11 mouse cellular contexts compared by ENCODE assay signal in genomic region chr16:33529502-33530454, GRCm38 (mm10). TPM values are rescaled to one million over a fixed set of nuclear protein-coding genes. Genes with fewer than 3 reads are reported as not detected.
DNase-seq lines count a peak whose midpoint lies in the region; ATAC-seq lines count a peak whose summit lies in the region.
"Had no signal": no experiment of that assay in that cellular context is flagged by ENCODE, and none has a peak within 500 bp of the region (broad histone marks: within the 10 kb centered on the region; RNA-seq: fewer than 3 reads in every experiment).

No protein-coding gene starts in this region.

- peaks cover 6% of the 10 kb centered on the region; the same call in 1 of the 2 replicates for H3K4me1 ChIP-seq in heart, embryonic 10.5 days
- H3K4me1 ChIP-seq in midbrain, embryonic 13.5 days (replicated peaks), result peaks cover 11% of the 10 kb centered on the region
- no peaks in the 10 kb centered on the region for H3K4me1 ChIP-seq in midbrain, embryonic 15.5 days
- H3K4me1 ChIP-seq in hindbrain, embryonic 14.5 days (replicated peaks; ENCODE audit: control insufficient read depth, insufficient read depth, low read length), result peaks cover 7% of the 10 kb centered on the region; the same call in 1 of the 2 replicates
- H3K4me1 ChIP-seq: liver, embryonic 15.5 days had no signal

- H3K9ac ChIP-seq in midbrain, embryonic 13.5 days (replicated peaks), result no peak overlapping the region
- no peak overlapping the region for H3K9ac ChIP-seq in midbrain, embryonic 15.5 days
- H3K9ac ChIP-seq in hindbrain, embryonic 14.5 days, result no peak overlapping the region
- H3K9ac ChIP-seq: embryonic facial prominence, embryonic 13.5 days; liver, embryonic 15.5 days had no signal

- WGBS in heart, embryonic 10.5 days, result 69% methylated on average over 11 of the region's 11 CpGs
- 67% methylated on average over 11 of the region's 11 CpGs for WGBS in midbrain, embryonic 13.5 days
- 60% methylated on average over 11 of the region's 11 CpGs for WGBS in midbrain, embryonic 15.5 days
- 41% methylated on average over 11 of the region's 11 CpGs for WGBS in hindbrain, embryonic 14.5 days

- H3K36me3 ChIP-seq in heart, embryonic 10.5 days, result no peaks in the 10 kb centered on the region
- no peaks in the 10 kb centered on the region for H3K36me3 ChIP-seq in midbrain, embryonic 13.5 days
- no peaks in the 10 kb centered on the region for H3K36me3 ChIP-seq in midbrain, embryonic 15.5 days (replicated peaks)
- no peaks in the 10 kb centered on the region for H3K36me3 ChIP-seq in hindbrain, embryonic 14.5 days (replicated peaks; ENCODE audit: control insufficient read depth, insufficient read depth)
- no peaks in the 10 kb centered on the region for H3K36me3 ChIP-seq in splenic B cell, adult 2 months (ENCODE audit: control insufficient read depth, insufficient read depth, low read length, poor library complexity, severe bottlenecking)
- H3K36me3 ChIP-seq: liver, embryonic 15.5 days had no signal

- no peak overlapping the region for H3K4me2 ChIP-seq in midbrain, embryonic 13.5 days (replicated peaks)
- H3K4me2 ChIP-seq in midbrain, embryonic 15.5 days, result no peak overlapping the region
- no peak overlapping the region for H3K4me2 ChIP-seq in hindbrain, embryonic 14.5 days (replicated peaks)
- H3K4me2 ChIP-seq: embryonic facial prominence, embryonic 13.5 days; liver, embryonic 15.5 days had no signal

- no peak for ATAC-seq in midbrain, embryonic 13.5 days
- ATAC-seq in midbrain, embryonic 15.5 days (replicated peaks), result no peak
- ATAC-seq in hindbrain, embryonic 14.5 days (ENCODE audit: low FRiP score), result no peak

- peaks cover 4% of the 10 kb centered on the region; the same call in 1 of the 2 replicates for H3K9me3 ChIP-seq in heart, embryonic 10.5 days
- H3K9me3 ChIP-seq in midbrain, embryonic 13.5 days, result peaks cover 5% of the 10 kb centered on the region; the same call in 1 of the 2 replicates
- H3K9me3 ChIP-seq in midbrain, embryonic 15.5 days, result no peaks in the 10 kb centered on the region
- no peaks in the 10 kb centered on the region for H3K9me3 ChIP-seq in hindbrain, embryonic 14.5 days (ENCODE audit: control insufficient read depth, low read length)
- H3K9me3 ChIP-seq: embryonic facial prominence, embryonic 13.5 days; liver, embryonic 15.5 days had no signal

- H3K27me3 ChIP-seq in heart, embryonic 10.5 days (ENCODE audit: insufficient read depth, poor library complexity, severe bottlenecking), result no peaks in the 10 kb centered on the region
- H3K27me3 ChIP-seq in midbrain, embryonic 13.5 days, result no peaks in the 10 kb centered on the region
- H3K27me3 ChIP-seq in midbrain, embryonic 15.5 days (replicated peaks), result no peaks in the 10 kb centered on the region
- no peaks in the 10 kb centered on the region for H3K27me3 ChIP-seq in hindbrain, embryonic 14.5 days (ENCODE audit: control insufficient read depth, insufficient read depth, low read length)
- H3K27me3 ChIP-seq in splenic B cell, adult 2 months (ENCODE audit: control insufficient read depth, insufficient read depth, low read length, poor library complexity, severe bottlenecking), result no peaks in the 10 kb centered on the region
- H3K27me3 ChIP-seq: embryonic facial prominence, embryonic 13.5 days; liver, embryonic 15.5 days had no signal

- H3K4me3 ChIP-seq in heart, embryonic 10.5 days, result no peak overlapping the region
- no peak overlapping the region for H3K4me3 ChIP-seq in midbrain, embryonic 13.5 days (replicated peaks)
- no peak overlapping the region for H3K4me3 ChIP-seq in midbrain, embryonic 15.5 days
- no peak overlapping the region for H3K4me3 ChIP-seq in hindbrain, embryonic 14.5 days (replicated peaks; ENCODE audit: low read length)
- H3K4me3 ChIP-seq: embryonic facial prominence, embryonic 13.5 days; liver, embryonic 15.5 days had no signal

- 0 out of 2 replicates have a peak overlapping the region, but pooled peaks have one; percentile 32 for H3K27ac ChIP-seq in heart, embryonic 10.5 days
- peak overlapping the region; percentile 53 for H3K27ac ChIP-seq in midbrain, embryonic 13.5 days
- H3K27ac ChIP-seq in midbrain, embryonic 15.5 days, result no peak overlapping the region
- 0 out of 2 replicates have a peak overlapping the region, but pooled peaks have one; percentile 0 for H3K27ac ChIP-seq in hindbrain, embryonic 14.5 days
- H3K27ac ChIP-seq: embryonic facial prominence, embryonic 13.5 days; liver, embryonic 15.5 days had no signal

- no peak for DNase-seq in heart, embryonic 10.5 days (ENCODE audit: low spot score)
- DNase-seq in heart, adult 8-10 months (ENCODE audit: low spot score), result no peak
- DNase-seq in hindbrain, embryonic 14.5 days (ENCODE audit: low spot score), result no peak
- DNase-seq in splenic B cell, adult 2 months (ENCODE audit: low read depth, low spot score), result peak; percentile 8
- DNase-seq in cerebellum, postnatal 36 days, result no peak
- DNase-seq in gastrocnemius, adult 18-20 months (ENCODE audit: low spot score), result no peak
- DNase-seq: adrenal gland, postnatal 14 days had no signal

RNA-seq across cellular contexts. Expression of gene Slc12a8, which starts 12.7 kb away (rescaled TPM):
- polyA plus RNA-seq in heart, embryonic 10.5 days (2016; fragmentation: Nextera tagmentation; extraction: Ambion mirVana), result 0.99 and 1.6 TPM in 2 replicates
- total RNA-seq in heart, adult 8-10 months (2022), result under 1 TPM; 0.34 to 0.72 (median 0.47) TPM
- polyA plus RNA-seq in midbrain, embryonic 13.5 days (2015; fragmentation: Nextera tagmentation; extraction: Ambion mirVana), result 0.50 and 0.63 TPM in 2 replicates
- 0.65 and 0.82 TPM in 2 replicates for polyA plus RNA-seq in midbrain, embryonic 15.5 days (2015; fragmentation: Nextera tagmentation; extraction: Ambion mirVana)
- polyA plus RNA-seq in hindbrain, embryonic 14.5 days (2014; fragmentation: Nextera tagmentation; extraction: Ambion mirVana), result 0.75 and 1.1 TPM in 2 replicates
- total RNA-seq in gastrocnemius, adult 18-20 months (2021), result under 1 TPM; 0.09 to 0.17 TPM
